Mouse (Mus musculus): Measurements from ENCODE around the gene Rprd1b. TPM values are rescaled to one million over a fixed set of nuclear protein-coding genes. Genes with fewer than 3 reads are reported as not detected.

Gene Rprd1b
- 14.7 and 15.2 TPM in 2 replicates for polyA plus RNA-seq (2012; ENCODE audit: insufficient read depth, insufficient read length, missing spikeins)

DNA sequence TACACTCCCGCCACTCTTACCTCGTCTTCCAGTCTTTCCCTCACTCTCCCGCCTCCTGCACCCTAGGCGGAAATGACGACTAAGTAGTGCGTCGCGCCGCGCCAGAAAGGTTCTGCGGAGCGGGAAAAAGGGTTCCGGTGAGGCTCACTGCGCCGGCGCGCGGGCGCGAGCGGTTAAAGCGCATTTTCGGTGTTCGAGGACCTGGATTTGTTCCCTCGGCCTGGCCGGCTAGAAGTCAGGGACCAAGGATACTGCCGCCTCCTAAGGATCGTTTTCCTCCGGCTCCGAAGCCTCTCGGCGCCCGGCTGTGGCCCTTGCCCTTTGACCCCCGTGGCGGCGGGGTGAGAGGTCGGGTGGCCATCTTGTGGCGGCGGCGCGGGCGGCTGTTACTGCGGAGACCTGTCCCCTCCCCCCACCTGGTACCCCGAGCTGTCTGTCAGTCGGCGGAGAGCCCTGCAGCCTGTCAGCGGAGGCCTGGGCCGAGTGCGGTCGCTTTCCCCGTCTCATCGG, at the start of gene Rprd1b, which contains the start of gene Tti1:
Rprd1b (plus strand) TSS at position 144 of the 510 bp plus-strand sequence.
Tti1 (minus strand) TSS at position 80 of the 510 bp plus-strand sequence.
- TF ChIP-seq POLR2A (IDR thresholded peaks at IDR 0.05; ENCODE audit: borderline replicate concordance, low read depth, low read length): no peak
- Histone ChIP-seq H3K4me3 (ENCODE audit: insufficient read depth, low read length) (peak within 1 kb of the TSS; percentile 90), H3K27ac (ENCODE audit: insufficient read depth, low read depth, low read length) (peak within 1 kb of the TSS; percentile 80), H3K4me1 (ENCODE audit: control insufficient read depth, insufficient read depth, low read length) (peaks cover 16% of the 10 kb centered on the region)

- Histone ChIP-seq H3K27ac (ENCODE audit: insufficient read depth, low read depth, low read length) (no peak overlapping the region), H3K4me3 (ENCODE audit: insufficient read depth, low read length) (no peak overlapping the region), H3K4me1 (ENCODE audit: control insufficient read depth, insufficient read depth, low read length) (no peaks in the 10 kb centered on the region)
- TF ChIP-seq CTCF (IDR thresholded peaks at IDR 0.05; ENCODE audit: low read depth, low read length): no peak
- no peak for TF ChIP-seq POLR2A (IDR thresholded peaks at IDR 0.05; ENCODE audit: borderline replicate concordance, low read depth, low read length)
These were observed 49.1 kb upstream of the Rprd1b start for GRCm38 (mm10) chr2:157979241-157979640.

DNA sequence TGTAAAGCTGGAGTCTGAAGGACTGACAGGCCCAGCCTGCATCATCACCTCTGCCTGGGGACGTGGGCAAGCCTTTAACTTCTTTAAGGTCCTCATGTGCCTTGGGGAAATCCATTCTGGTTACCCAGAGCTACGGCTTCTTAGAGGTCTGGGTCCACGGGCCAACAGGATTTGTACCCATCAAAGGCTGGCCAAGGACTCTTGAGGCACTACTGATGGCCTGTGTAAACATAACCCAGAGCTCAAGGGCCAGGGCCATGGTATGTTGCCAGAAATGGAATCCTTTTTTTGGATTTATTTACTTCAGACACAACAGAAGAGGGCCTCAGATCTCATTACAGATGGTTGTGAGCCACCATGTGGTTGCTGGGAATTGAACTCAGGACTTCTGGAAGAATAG, 45.6 kb upstream of the Rprd1b start:
- H3K4me3 ChIP-seq (ENCODE audit: insufficient read depth, low read length): no peak overlapping the region
- H3K4me1 ChIP-seq (ENCODE audit: control insufficient read depth, insufficient read depth, low read length): peaks cover 7% of the 10 kb centered on the region
- H3K27ac ChIP-seq (ENCODE audit: insufficient read depth, low read depth, low read length): no peak overlapping the region
- no peak for TF ChIP-seq CTCF (IDR thresholded peaks at IDR 0.05; ENCODE audit: low read depth, low read length)

DNA sequence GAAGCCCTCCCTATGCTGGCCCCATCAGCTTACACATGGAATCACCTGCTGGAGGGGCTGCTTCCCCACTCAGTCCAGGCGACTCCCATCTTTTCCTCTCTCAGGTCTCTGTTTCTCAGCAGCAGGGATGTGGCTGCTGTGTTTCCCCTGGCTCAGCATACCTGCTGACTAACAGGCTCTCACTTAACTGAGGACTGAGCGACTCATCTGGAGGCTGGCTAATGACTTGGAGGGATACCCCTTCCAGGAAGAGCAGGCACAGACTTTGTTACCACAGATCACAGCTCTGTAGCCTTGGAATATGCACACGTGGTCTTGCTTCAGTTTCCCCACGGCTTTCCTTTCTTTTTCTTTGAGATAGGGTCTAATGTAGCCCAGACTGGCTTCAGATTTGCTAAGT, 45.0 kb upstream of the Rprd1b start:
- peaks cover 7% of the 10 kb centered on the region for H3K4me1 ChIP-seq (ENCODE audit: control insufficient read depth, insufficient read depth, low read length)
- no peak overlapping the region for H3K27ac ChIP-seq (ENCODE audit: insufficient read depth, low read depth, low read length)
- no peak overlapping the region for H3K4me3 ChIP-seq (ENCODE audit: insufficient read depth, low read length)
- TF ChIP-seq POLR2A (IDR thresholded peaks at IDR 0.05; ENCODE audit: borderline replicate concordance, low read depth, low read length) (no peak), CTCF (IDR thresholded peaks at IDR 0.05; ENCODE audit: low read depth, low read length) (no peak)

GRCm38 (mm10) chr2:157985611-157986010, 42.7 kb upstream of the Rprd1b start:
- Histone ChIP-seq H3K4me3 (ENCODE audit: insufficient read depth, low read length) (no peak overlapping the region), H3K4me1 (ENCODE audit: control insufficient read depth, insufficient read depth, low read length) (peaks cover 11% of the 10 kb centered on the region), H3K27ac (ENCODE audit: insufficient read depth, low read depth, low read length) (no peak overlapping the region)
- TF ChIP-seq POLR2A (IDR thresholded peaks at IDR 0.05; ENCODE audit: borderline replicate concordance, low read depth, low read length) (no peak), CTCF (IDR thresholded peaks at IDR 0.05; ENCODE audit: low read depth, low read length) (no peak)

DNA sequence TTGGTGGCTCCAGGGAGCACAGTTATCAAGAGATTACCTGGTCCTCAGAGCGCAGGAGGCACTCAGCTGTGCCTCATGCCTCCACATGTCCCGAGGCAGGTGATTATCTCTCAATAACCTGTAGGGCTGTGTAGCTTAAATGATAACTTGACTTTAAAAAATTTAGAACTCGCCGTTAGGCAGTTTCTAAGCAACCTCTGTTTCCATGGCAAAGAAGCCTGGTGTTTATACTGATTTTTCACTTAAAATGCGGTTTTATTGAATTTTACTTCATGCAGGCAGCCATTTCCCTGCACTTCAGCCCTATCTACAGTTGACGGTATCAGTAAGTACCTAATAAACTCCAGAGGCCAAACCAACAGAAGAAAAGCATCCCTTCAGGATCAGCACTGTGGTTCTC, 42.1 kb upstream of the Rprd1b start:
- H3K27ac ChIP-seq (ENCODE audit: insufficient read depth, low read depth, low read length): no peak overlapping the region
- H3K4me1 ChIP-seq (ENCODE audit: control insufficient read depth, insufficient read depth, low read length): peaks cover 15% of the 10 kb centered on the region
- H3K4me3 ChIP-seq (ENCODE audit: insufficient read depth, low read length): no peak overlapping the region
- no peak for TF ChIP-seq CTCF (IDR thresholded peaks at IDR 0.05; ENCODE audit: low read depth, low read length)
- TF ChIP-seq POLR2A (IDR thresholded peaks at IDR 0.05; ENCODE audit: borderline replicate concordance, low read depth, low read length): no peak

DNA sequence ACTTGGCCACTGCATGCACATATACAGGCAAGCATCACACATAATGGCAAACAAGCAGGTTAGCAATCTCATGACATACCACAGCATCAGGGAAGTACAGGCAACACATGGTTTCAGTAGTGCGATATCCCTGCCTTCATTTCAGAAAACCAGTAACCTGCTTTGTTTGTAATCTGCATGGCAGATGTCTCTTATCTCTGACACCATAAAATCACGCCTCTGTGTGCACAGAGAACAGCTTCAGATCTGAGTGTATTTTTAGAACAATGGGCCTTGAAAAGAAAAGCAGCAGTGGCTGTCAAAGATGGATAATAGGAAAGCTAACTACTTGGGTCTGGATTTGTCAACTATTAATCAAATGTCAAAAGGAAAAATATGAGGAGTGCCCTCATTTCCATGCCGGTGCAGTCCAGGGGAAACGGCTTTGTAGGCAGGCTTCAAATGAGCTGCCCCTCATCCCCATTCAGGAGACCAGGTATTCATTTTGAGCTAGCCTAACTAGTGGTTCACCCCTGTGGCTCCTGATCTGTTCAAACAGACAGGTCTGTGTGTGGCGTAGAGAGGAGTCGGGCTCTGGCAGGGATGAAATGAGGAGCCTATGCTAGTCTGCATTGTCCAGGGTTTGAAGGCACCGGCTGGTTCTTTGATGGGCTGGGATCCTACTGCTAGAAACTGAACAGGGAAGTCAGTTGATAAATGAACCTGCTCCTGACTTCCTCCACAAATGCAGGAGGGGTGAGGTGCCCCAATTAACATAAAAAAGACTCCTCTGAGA, 39.7 kb upstream of the Rprd1b start:
- Histone ChIP-seq H3K27ac (ENCODE audit: insufficient read depth, low read depth, low read length) (no peak overlapping the region), H3K4me3 (ENCODE audit: insufficient read depth, low read length) (no peak overlapping the region), H3K4me1 (ENCODE audit: control insufficient read depth, insufficient read depth, low read length) (peaks cover 16% of the 10 kb centered on the region)
- no peak for TF ChIP-seq POLR2A (IDR thresholded peaks at IDR 0.05; ENCODE audit: borderline replicate concordance, low read depth, low read length)
- no peak for TF ChIP-seq CTCF (IDR thresholded peaks at IDR 0.05; ENCODE audit: low read depth, low read length)

DNA sequence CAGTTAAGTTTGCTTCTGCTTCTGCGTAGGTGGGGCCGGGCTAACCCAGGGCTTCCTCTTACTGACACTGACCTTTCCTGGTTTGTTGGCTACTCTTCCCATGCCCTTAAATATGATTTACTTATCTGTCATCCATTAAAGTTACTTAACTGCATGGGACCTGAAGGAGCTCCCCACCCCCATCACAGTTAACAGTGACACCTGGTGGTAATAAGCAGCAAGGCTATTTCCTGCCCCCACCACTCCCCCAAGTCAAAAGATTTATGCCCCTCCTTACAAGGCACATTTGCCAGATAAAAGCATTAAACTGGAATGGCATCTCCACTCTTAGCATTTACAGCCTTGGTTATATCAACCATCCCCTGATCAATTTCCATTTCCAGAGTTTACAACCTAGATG, 38.4 kb upstream of the Rprd1b start:
- TF ChIP-seq CTCF (IDR thresholded peaks at IDR 0.05; ENCODE audit: low read depth, low read length) (peak; percentile 25; the same call in 1 of the 2 replicates), POLR2A (IDR thresholded peaks at IDR 0.05; ENCODE audit: borderline replicate concordance, low read depth, low read length) (no peak)
- H3K4me3 ChIP-seq (ENCODE audit: insufficient read depth, low read length): no peak overlapping the region
- H3K27ac ChIP-seq (ENCODE audit: insufficient read depth, low read depth, low read length): no peak overlapping the region
- peaks cover 14% of the 10 kb centered on the region for H3K4me1 ChIP-seq (ENCODE audit: control insufficient read depth, insufficient read depth, low read length)

- H3K4me1 ChIP-seq (ENCODE audit: control insufficient read depth, insufficient read depth, low read length): peaks cover 8% of the 10 kb centered on the region
- TF ChIP-seq CTCF (IDR thresholded peaks at IDR 0.05; ENCODE audit: low read depth, low read length) (no peak), POLR2A (IDR thresholded peaks at IDR 0.05; ENCODE audit: borderline replicate concordance, low read depth, low read length) (no peak)
- no peak overlapping the region for H3K27ac ChIP-seq (ENCODE audit: insufficient read depth, low read depth, low read length)
- no peak overlapping the region for H3K4me3 ChIP-seq (ENCODE audit: insufficient read depth, low read length)
These were observed 37.3 kb upstream of the Rprd1b start for GRCm38 (mm10) chr2:157991026-157991425.

GRCm38 (mm10) chr2:157992501-157992900, 35.8 kb upstream of the Rprd1b start:
- H3K27ac ChIP-seq (ENCODE audit: insufficient read depth, low read depth, low read length): no peak overlapping the region
- no peak for TF ChIP-seq CTCF (IDR thresholded peaks at IDR 0.05; ENCODE audit: low read depth, low read length)
- no peak for TF ChIP-seq POLR2A (IDR thresholded peaks at IDR 0.05; ENCODE audit: borderline replicate concordance, low read depth, low read length)

More at GRCm38 (mm10) chr2:157992501-157992900, 35.8 kb upstream of the Rprd1b start:
- H3K4me1 ChIP-seq (ENCODE audit: control insufficient read depth, insufficient read depth, low read length): peaks cover 8% of the 10 kb centered on the region
- H3K4me3 ChIP-seq (ENCODE audit: insufficient read depth, low read length): no peak overlapping the region
